Mouse (Mus musculus): ENCODE data around the gene Noto. TPM values are rescaled to one million over a fixed set of nuclear protein-coding genes. Genes with fewer than 3 reads are reported as not detected.

Gene Noto
- total RNA-seq (2021), result not detected
- long read RNA-seq, experiment 1, result 0 reads
- long read RNA-seq, experiment 2, result 0 reads

- DNase-seq (ENCODE audit: low spot score in 2 of 2), result no peak
These were observed at the start of gene Noto for GRCm38 (mm10) chr6:85423836-85424379. Noto (plus strand) TSS chr6:85423886.

GRCm38 (mm10) chr6:85373951-85374733 is 49.5 kb upstream of the Noto start, which contains the start of gene Rab11fip5:
Rab11fip5 (minus strand) TSS chr6:85374634.
- DNase-seq (ENCODE audit: low spot score in 2 of 2), result peak in 1 of 2 experiments; percentile 52

GRCm38 (mm10) chr6:85374734-85375114 is 49.0 kb upstream of the Noto start:
- peak; percentile 94 to 95 for DNase-seq (ENCODE audit: low spot score in 2 of 2)

GRCm38 (mm10) chr6:85377066-85377734 is 46.5 kb upstream of the Noto start:
- DNase-seq (ENCODE audit: low spot score in 2 of 2), result no peak

- no peak for DNase-seq (ENCODE audit: low spot score in 2 of 2)
These were observed 45.8 kb upstream of the Noto start for GRCm38 (mm10) chr6:85377876-85378275.

GRCm38 (mm10) chr6:85378629-85379028 is 45.1 kb upstream of the Noto start:
- DNase-seq (ENCODE audit: low spot score in 2 of 2), result no peak

GRCm38 (mm10) chr6:85380201-85380900 is 43.3 kb upstream of the Noto start:
- peak; percentile 63 to 80 for DNase-seq (ENCODE audit: low spot score in 2 of 2)

- no peak for DNase-seq (ENCODE audit: low spot score in 2 of 2)
These were observed 42.6 kb upstream of the Noto start for GRCm38 (mm10) chr6:85380901-85381647.

GRCm38 (mm10) chr6:85381648-85382020 is 42.1 kb upstream of the Noto start:
- no peak for DNase-seq (ENCODE audit: low spot score in 2 of 2)

- DNase-seq (ENCODE audit: low spot score in 2 of 2), result no peak
These were observed 40.9 kb upstream of the Noto start for GRCm38 (mm10) chr6:85382791-85383190.

GRCm38 (mm10) chr6:85388608-85389007 is 35.1 kb upstream of the Noto start:
- no peak for DNase-seq (ENCODE audit: low spot score in 2 of 2)

- peak; percentile 45 to 64 for DNase-seq (ENCODE audit: low spot score in 2 of 2)
These were observed 31.9 kb upstream of the Noto start for GRCm38 (mm10) chr6:85391803-85392202.

GRCm38 (mm10) chr6:85395360-85395759 is 28.3 kb upstream of the Noto start:
- DNase-seq (ENCODE audit: low spot score in 2 of 2), result no peak

- peak in 1 of 2 experiments; percentile 32 for DNase-seq (ENCODE audit: low spot score in 2 of 2)
These were observed 26.5 kb upstream of the Noto start for GRCm38 (mm10) chr6:85397165-85397564.

GRCm38 (mm10) chr6:85399715-85400114 is 24.0 kb upstream of the Noto start:
- peak in 1 of 2 experiments; percentile 19 for DNase-seq (ENCODE audit: low spot score in 2 of 2)

GRCm38 (mm10) chr6:85402613-85403012 is 21.1 kb upstream of the Noto start:
- DNase-seq (ENCODE audit: low spot score in 2 of 2), result no peak

GRCm38 (mm10) chr6:85403039-85403438 is 20.6 kb upstream of the Noto start:
- DNase-seq (ENCODE audit: low spot score in 2 of 2), result no peak

GRCm38 (mm10) chr6:85409003-85409402 is 14.7 kb upstream of the Noto start:
- DNase-seq (ENCODE audit: low spot score in 2 of 2), result no peak

- DNase-seq (ENCODE audit: low spot score in 2 of 2), result peak; percentile 61 to 64
These were observed 12.9 kb upstream of the Noto start for GRCm38 (mm10) chr6:85410771-85411273.

GRCm38 (mm10) chr6:85415829-85416228 is 7.9 kb upstream of the Noto start:
- no peak for DNase-seq (ENCODE audit: low spot score in 2 of 2)

- no peak for DNase-seq (ENCODE audit: low spot score in 2 of 2)
These were observed 4.5 kb upstream of the Noto start for GRCm38 (mm10) chr6:85419150-85419549.
